Mouse (Mus musculus): ENCODE measurements around the gene Zfp423.

GRCm38 (mm10) chr8:87958451-87959319 lies 710 bp downstream of the Zfp423 start:
- no peak for TF ChIP-seq POLR2A (IDR thresholded peaks at IDR 0.05; ENCODE audit: borderline replicate concordance, insufficient read depth, low read length)
- TF ChIP-seq CTCF (IDR thresholded peaks at IDR 0.05; ENCODE audit: borderline replicate concordance, insufficient read depth, low read depth, low read length) = no peak

Measured in cerebellum, adult 2 months (tissue).